Mouse (Mus musculus) embryonic fibroblast, embryonic 13.5 days (primary cell): ENCODE results near the gene Ctnna3.

ENCODE experiments used
- CTCF ChIP-seq: IDR thresholded peaks from 2 replicates; pipeline ENCODE4 v1.5.1; 2011; ENCODE audit warnings: mild to moderate bottlenecking, control low read depth, low read length, moderate library complexity, borderline replicate concordance; ENCODE audit not compliant: insufficient read depth
- POLR2A ChIP-seq: IDR thresholded peaks from 2 replicates; pipeline ENCODE4 v1.6.1; 2011; ENCODE audit warnings: low read depth, mild to moderate bottlenecking, control low read depth, low read length, moderate library complexity

GRCm38 (mm10) chr10:63386991-63387390, 42.9 kb upstream of the Ctnna3 start:
- TF ChIP-seq POLR2A = no peak
- TF ChIP-seq CTCF = no peak
